9 mouse cellular contexts compared by ENCODE assay signal in genomic region chr2:72241714-72242472, GRCm38 (mm10). TPM values are rescaled to one million over a fixed set of nuclear protein-coding genes. Genes with fewer than 3 reads are reported as not detected.
DNase-seq lines count a peak whose midpoint lies in the region; ATAC-seq lines count a peak whose summit lies in the region.
"Had no signal": no experiment of that assay in that cellular context is flagged by ENCODE, and none has a peak within 500 bp of the region (broad histone marks: within the 10 kb centered on the region; RNA-seq: fewer than 3 reads in every experiment).

No protein-coding gene starts in this region.

- H3K36me3 ChIP-seq in forebrain, embryonic 12.5 days (replicated peaks), result no peaks in the 10 kb centered on the region
- no peaks in the 10 kb centered on the region for H3K36me3 ChIP-seq in forebrain, embryonic 11.5 days (ENCODE audit: control insufficient read depth, insufficient read depth, low read length)
- no peaks in the 10 kb centered on the region for H3K36me3 ChIP-seq in neural tube, embryonic 13.5 days
- peaks cover 9% of the 10 kb centered on the region; the same call in 1 of the 2 replicates for H3K36me3 ChIP-seq in neural tube, embryonic 15.5 days
- H3K36me3 ChIP-seq in intestine, embryonic 16.5 days (ENCODE audit: control insufficient read depth, insufficient read depth, low read length), result no peaks in the 10 kb centered on the region
- no peaks in the 10 kb centered on the region for H3K36me3 ChIP-seq in stomach, embryonic 16.5 days (ENCODE audit: control insufficient read depth, insufficient read depth, low read length)

- WGBS in forebrain, embryonic 12.5 days, result 55% methylated on average over 14 of the region's 14 CpGs
- 55% methylated on average over 14 of the region's 14 CpGs for WGBS in forebrain, embryonic 11.5 days
- WGBS in neural tube, embryonic 13.5 days, result 55% methylated on average over 14 of the region's 14 CpGs
- WGBS in neural tube, embryonic 15.5 days, result 61% methylated on average over 14 of the region's 14 CpGs
- 51% methylated on average over 14 of the region's 14 CpGs for WGBS in intestine, embryonic 16.5 days
- WGBS in stomach, embryonic 16.5 days, result 51% methylated on average over 14 of the region's 14 CpGs

- ATAC-seq in forebrain, embryonic 12.5 days (ENCODE audit: low FRiP score), result 0 out of 2 replicates have a peak, but pooled peaks have one; percentile 23
- ATAC-seq in forebrain, embryonic 11.5 days (replicated peaks; ENCODE audit: low FRiP score), result no peak
- ATAC-seq in neural tube, embryonic 13.5 days (ENCODE audit: low read depth), result no peak
- no peak for ATAC-seq in neural tube, embryonic 15.5 days (ENCODE audit: low FRiP score)
- no peak for ATAC-seq in intestine, embryonic 16.5 days
- ATAC-seq in stomach, embryonic 16.5 days (ENCODE audit: insufficient read depth, low FRiP score), result no peak

- no peak overlapping the region for H3K4me3 ChIP-seq in forebrain, embryonic 12.5 days (replicated peaks)
- no peak overlapping the region for H3K4me3 ChIP-seq in forebrain, embryonic 11.5 days (ENCODE audit: low read depth, low read length)
- no peak overlapping the region for H3K4me3 ChIP-seq in neural tube, embryonic 13.5 days
- H3K4me3 ChIP-seq in neural tube, embryonic 15.5 days (replicated peaks), result no peak overlapping the region
- peak overlapping the region; percentile 34 for H3K4me3 ChIP-seq in intestine, embryonic 16.5 days (ENCODE audit: low read length)
- H3K4me3 ChIP-seq in stomach, embryonic 16.5 days (replicated peaks; ENCODE audit: low read length), result peak overlapping the region; percentile 22

- no peak overlapping the region for H3K9ac ChIP-seq in forebrain, embryonic 12.5 days
- no peak overlapping the region for H3K9ac ChIP-seq in forebrain, embryonic 11.5 days (ENCODE audit: low read length)
- H3K9ac ChIP-seq in neural tube, embryonic 13.5 days, result no peak overlapping the region
- no peak overlapping the region for H3K9ac ChIP-seq in neural tube, embryonic 15.5 days (replicated peaks)
- H3K9ac ChIP-seq in intestine, embryonic 16.5 days (ENCODE audit: low read depth, low read length), result no peak overlapping the region
- peak overlapping the region; percentile 33; the same call in 1 of the 2 replicates for H3K9ac ChIP-seq in stomach, embryonic 16.5 days (ENCODE audit: low read length)

- H3K27me3 ChIP-seq in forebrain, embryonic 12.5 days, result peaks cover 28% of the 10 kb centered on the region
- H3K27me3 ChIP-seq in forebrain, embryonic 11.5 days (ENCODE audit: control insufficient read depth, insufficient read depth, low read length), result no peaks in the 10 kb centered on the region
- H3K27me3 ChIP-seq in neural tube, embryonic 13.5 days, result peaks cover 34% of the 10 kb centered on the region
- peaks cover 14% of the 10 kb centered on the region for H3K27me3 ChIP-seq in neural tube, embryonic 15.5 days (replicated peaks)
- no peaks in the 10 kb centered on the region for H3K27me3 ChIP-seq in intestine, embryonic 16.5 days (replicated peaks; ENCODE audit: control insufficient read depth, insufficient read depth, low read length)
- no peaks in the 10 kb centered on the region for H3K27me3 ChIP-seq in stomach, embryonic 16.5 days (ENCODE audit: control insufficient read depth, insufficient read depth, low read length)

- H3K4me2 ChIP-seq in forebrain, embryonic 12.5 days, result peak overlapping the region; percentile 39
- no peak overlapping the region for H3K4me2 ChIP-seq in forebrain, embryonic 11.5 days (ENCODE audit: low read depth, low read length, severe bottlenecking)
- peak overlapping the region; percentile 18; the same call in 1 of the 2 replicates for H3K4me2 ChIP-seq in neural tube, embryonic 13.5 days
- no peak overlapping the region for H3K4me2 ChIP-seq in neural tube, embryonic 15.5 days
- no peak overlapping the region for H3K4me2 ChIP-seq in intestine, embryonic 16.5 days (ENCODE audit: low read depth, low read length)
- peak overlapping the region; percentile 27; the same call in 1 of the 2 replicates for H3K4me2 ChIP-seq in stomach, embryonic 16.5 days (ENCODE audit: low read depth, low read length)

- no peak overlapping the region for H3K27ac ChIP-seq in forebrain, embryonic 12.5 days
- no peak overlapping the region for H3K27ac ChIP-seq in forebrain, embryonic 11.5 days (ENCODE audit: low read depth, low read length)
- no peak overlapping the region for H3K27ac ChIP-seq in neural tube, embryonic 13.5 days (replicated peaks)
- H3K27ac ChIP-seq in neural tube, embryonic 15.5 days (replicated peaks), result no peak overlapping the region
- H3K27ac ChIP-seq in intestine, embryonic 16.5 days (ENCODE audit: low read length), result no peak overlapping the region
- H3K27ac ChIP-seq in stomach, embryonic 16.5 days (ENCODE audit: low read length), result no peak overlapping the region; the same call in 1 of the 2 replicates
- H3K27ac ChIP-seq: macrophage had no signal

- intact Hi-C loops in left cerebral cortex, postnatal 25 days (cut with DNase I), result no loop called here

- H3K4me1 ChIP-seq in forebrain, embryonic 12.5 days, result peaks cover 18% of the 10 kb centered on the region
- peaks cover 8% of the 10 kb centered on the region; the same call in 1 of the 2 replicates for H3K4me1 ChIP-seq in forebrain, embryonic 11.5 days (replicated peaks; ENCODE audit: control insufficient read depth, insufficient read depth, low read length)
- H3K4me1 ChIP-seq in neural tube, embryonic 13.5 days (replicated peaks), result 0 out of 2 replicates have a peak, but pooled peaks cover 5% of the 10 kb centered on the region
- 0 out of 2 replicates have a peak, but pooled peaks cover 2% of the 10 kb centered on the region for H3K4me1 ChIP-seq in neural tube, embryonic 15.5 days
- H3K4me1 ChIP-seq in intestine, embryonic 16.5 days (ENCODE audit: control insufficient read depth, insufficient read depth, low read length), result peaks cover 7% of the 10 kb centered on the region; the same call in 1 of the 2 replicates
- H3K4me1 ChIP-seq in stomach, embryonic 16.5 days (ENCODE audit: control insufficient read depth, insufficient read depth, low read length), result 0 out of 2 replicates have a peak, but pooled peaks cover 3% of the 10 kb centered on the region

- H3K9me3 ChIP-seq in forebrain, embryonic 12.5 days, result no peaks in the 10 kb centered on the region
- H3K9me3 ChIP-seq in forebrain, embryonic 11.5 days (ENCODE audit: control insufficient read depth, low read length), result no peaks in the 10 kb centered on the region
- H3K9me3 ChIP-seq in neural tube, embryonic 13.5 days, result no peaks in the 10 kb centered on the region
- no peaks in the 10 kb centered on the region for H3K9me3 ChIP-seq in neural tube, embryonic 15.5 days (replicated peaks)
- no peaks in the 10 kb centered on the region for H3K9me3 ChIP-seq in intestine, embryonic 16.5 days (ENCODE audit: control insufficient read depth, low read length)
- no peaks in the 10 kb centered on the region for H3K9me3 ChIP-seq in stomach, embryonic 16.5 days (replicated peaks; ENCODE audit: control insufficient read depth, low read length)

- no peak for DNase-seq in forebrain, embryonic 11.5 days (ENCODE audit: low spot score)
- no peak for DNase-seq in adrenal gland, postnatal 25 days
- DNase-seq in left cerebral cortex, postnatal 25 days (ENCODE audit: low spot score in 2 of 2), result no peak

RNA-seq across cellular contexts. Expression of gene Map3k20, which starts 43.5 kb away (rescaled TPM):
- polyA plus RNA-seq in forebrain, embryonic 12.5 days (2016; fragmentation: Nextera tagmentation; extraction: Ambion mirVana), result 7.0 and 7.1 TPM in 2 replicates
- 8.5 and 9.5 TPM in 2 replicates for polyA plus RNA-seq in forebrain, embryonic 11.5 days (2014; fragmentation: Nextera tagmentation; extraction: Ambion mirVana)
- polyA plus RNA-seq in neural tube, embryonic 13.5 days (2015; fragmentation: Nextera tagmentation; extraction: Ambion mirVana), result 4.7 and 5.7 TPM in 2 replicates
- 3.8 and 5.5 TPM in 2 replicates for polyA plus RNA-seq in neural tube, embryonic 15.5 days (2015; fragmentation: Nextera tagmentation; extraction: Ambion mirVana)
- 13.8 and 14.8 TPM in 2 replicates for polyA plus RNA-seq in intestine, embryonic 16.5 days (2015; fragmentation: Nextera tagmentation; extraction: Ambion mirVana)
- 24.6 and 25.0 TPM in 2 replicates for polyA plus RNA-seq in stomach, embryonic 16.5 days (2015; fragmentation: Nextera tagmentation; extraction: Ambion mirVana)
- 28.2 and 36.1 TPM in 2 replicates for total RNA-seq in adrenal gland, postnatal 25 days (2021)
- 10 to 100 TPM in 1 of 2 experiments, 1 to 10 TPM in 1; 8.3 to 10.7 TPM for total RNA-seq in left cerebral cortex, postnatal 25 days (2021)

Comparison
In these comparisons a context has a peak if more than half of its experiments do, and no peak if none do; other contexts are left out.
1. H3K4me2 ChIP-seq: peak in forebrain, embryonic 12.5 days (single experiment), neural tube, embryonic 13.5 days (single experiment) and stomach, embryonic 16.5 days (single experiment); none in forebrain, embryonic 11.5 days (single experiment), neural tube, embryonic 15.5 days (single experiment) and intestine, embryonic 16.5 days (single experiment).
2. H3K4me3 ChIP-seq: peak in intestine, embryonic 16.5 days (single experiment) and stomach, embryonic 16.5 days (single experiment); none in forebrain, embryonic 12.5 days (single experiment), forebrain, embryonic 11.5 days (single experiment), neural tube, embryonic 13.5 days (single experiment) and neural tube, embryonic 15.5 days (single experiment).